Mouse (Mus musculus): ENCODE measurements around the gene Asic3. TPM values are rescaled to one million over a fixed set of nuclear protein-coding genes. Genes with fewer than 3 reads are reported as not detected.

Asic3 gene
- polyA plus RNA-seq, 1 experiment from 2014 or later: 0.34 TPM

GRCm38 (mm10) chr5:24446630-24447029, 33.4 kb downstream of the Asic3 start:
- Histone ChIP-seq H3K4me3 (peak overlapping the region; percentile 98), H3K9me3 (no peaks in the 10 kb centered on the region), H3K27me3 (replicated peaks; ENCODE audit: low read depth, poor library complexity, severe bottlenecking) (peaks cover 22% of the 10 kb centered on the region), H3K36me3 (replicated peaks) (peaks cover 25% of the 10 kb centered on the region), H3K4me1 (peaks cover 56% of the 10 kb centered on the region), H3K27ac (replicated peaks) (no peak overlapping the region)
- WGBS: 91% methylated on average over 7 of the region's 7 CpGs
- DNase-seq (ENCODE audit: low spot score): no peak

- Histone ChIP-seq H3K9me3 (no peaks in the 10 kb centered on the region), H3K27ac (replicated peaks) (peak within 1 kb of the TSS; percentile 84), H3K4me1 (peaks cover 57% of the 10 kb centered on the region), H3K36me3 (replicated peaks) (peaks cover 13% of the 10 kb centered on the region), H3K27me3 (replicated peaks; ENCODE audit: low read depth, poor library complexity, severe bottlenecking) (peaks cover 22% of the 10 kb centered on the region), H3K4me3 (peak within 1 kb of the TSS; percentile 98)
- peak; percentile 89 for DNase-seq (ENCODE audit: low spot score)
- WGBS: 2% methylated on average over 34 of the region's 34 CpGs
These were observed 34.6 kb downstream of the Asic3 start, which contains the start of gene Tmub1 for GRCm38 (mm10) chr5:24447624-24448298. Gene Tmub1 (minus strand): TSS chr5:24447854.

DNA sequence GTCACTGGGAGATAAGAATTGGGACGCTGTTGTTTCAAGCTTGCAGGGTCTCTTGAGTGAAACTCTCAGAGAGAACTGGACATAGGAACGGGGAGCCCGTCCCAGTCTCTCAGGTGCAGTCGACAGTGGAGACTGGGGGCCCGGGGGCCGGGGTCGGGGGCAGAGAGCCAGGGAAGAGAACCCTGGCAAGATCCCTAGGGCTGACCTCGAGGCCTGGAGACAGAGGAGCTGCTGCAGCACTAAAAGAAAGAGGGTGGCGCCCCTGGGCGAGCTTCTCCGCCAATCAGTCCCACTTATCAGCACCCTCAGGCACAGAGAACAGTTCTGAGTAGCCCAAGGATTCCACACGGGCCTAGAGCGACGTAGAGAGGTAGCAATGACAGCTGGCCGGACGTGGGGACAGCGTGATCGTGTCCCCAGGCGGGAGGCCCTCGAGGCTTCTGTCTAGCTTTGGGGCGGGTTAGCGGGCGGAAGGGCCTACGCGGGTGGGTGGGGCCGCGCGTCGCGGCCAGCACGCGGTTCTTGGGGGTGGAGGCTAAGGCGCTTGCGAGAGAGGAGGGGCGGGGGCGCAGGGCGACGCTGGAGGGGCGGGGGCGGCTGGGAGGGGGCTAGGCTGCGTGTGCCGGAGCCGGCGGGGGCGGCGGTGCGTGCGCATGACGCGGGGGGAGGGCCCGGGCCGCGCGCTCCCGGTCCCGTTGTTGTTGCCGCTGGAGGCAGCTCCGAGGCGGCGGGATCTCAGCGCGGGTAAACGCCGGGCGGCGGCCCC, 38.3 kb downstream of the Asic3 start:
- peaks cover 64% of the 10 kb centered on the region for H3K4me1 ChIP-seq

DNA sequence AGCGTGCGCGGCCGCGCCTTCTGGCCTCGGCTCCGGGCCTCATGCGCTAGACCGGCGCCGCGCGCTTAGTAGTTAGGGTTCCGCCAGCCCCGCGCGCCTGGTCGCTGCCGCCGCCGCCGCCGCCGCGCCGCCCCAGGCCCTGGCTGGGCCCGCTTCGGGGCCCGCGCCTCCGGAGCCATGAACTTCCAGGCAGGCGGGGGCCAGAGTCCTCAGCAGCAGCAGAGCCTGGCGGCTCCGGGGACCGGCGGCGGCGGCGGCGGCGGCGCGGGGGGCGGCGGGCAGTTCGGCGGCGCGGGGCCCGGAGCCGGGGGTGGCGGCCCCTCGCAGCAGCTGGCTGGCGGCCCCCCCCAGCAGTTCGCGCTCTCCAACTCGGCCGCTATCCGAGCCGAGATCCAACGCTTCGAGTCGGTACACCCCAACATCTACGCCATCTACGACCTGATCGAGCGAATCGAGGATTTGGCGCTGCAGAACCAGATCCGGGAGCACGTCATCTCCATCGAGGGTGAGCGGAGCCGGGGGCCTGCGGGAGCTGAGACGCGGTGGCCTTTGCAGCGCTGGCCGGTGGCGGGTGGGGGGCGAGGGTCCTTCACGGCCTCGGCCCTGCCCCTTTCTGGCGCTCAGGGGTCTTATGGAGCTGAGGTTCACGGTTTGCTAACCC, 39.0 kb downstream of the Asic3 start, which contains the start of gene Agap3:
Gene Agap3, plus strand, starts transcription at position 148 of the 661 bp plus-strand sequence.
- H3K4me3 ChIP-seq: peak within 1 kb of the TSS; percentile 87
- peak; percentile 64 for DNase-seq (ENCODE audit: low spot score)
- peaks cover 24% of the 10 kb centered on the region for H3K36me3 ChIP-seq (replicated peaks)
- 1% methylated on average over 81 of the region's 85 CpGs for WGBS
- peaks cover 60% of the 10 kb centered on the region for H3K4me1 ChIP-seq
- peaks cover 22% of the 10 kb centered on the region for H3K27me3 ChIP-seq (replicated peaks; ENCODE audit: low read depth, poor library complexity, severe bottlenecking)
- H3K9me3 ChIP-seq: no peaks in the 10 kb centered on the region
- peak within 1 kb of the TSS; percentile 94 for H3K27ac ChIP-seq (replicated peaks)

More for the DNA sequence above, 38.3 kb downstream of the Asic3 start:
- 2% methylated on average over 60 of the region's 66 CpGs for whole genome bisulfite sequencing
- peak overlapping the region; percentile 87 for H3K4me3 ChIP-seq
- peak overlapping the region; percentile 94 for H3K27ac ChIP-seq (replicated peaks)
- H3K36me3 ChIP-seq (replicated peaks): peaks cover 19% of the 10 kb centered on the region
- peak; percentile 95 for DNase-seq (ENCODE audit: low spot score)
- no peaks in the 10 kb centered on the region for H3K9me3 ChIP-seq
- peaks cover 22% of the 10 kb centered on the region for H3K27me3 ChIP-seq (replicated peaks; ENCODE audit: low read depth, poor library complexity, severe bottlenecking)

DNA sequence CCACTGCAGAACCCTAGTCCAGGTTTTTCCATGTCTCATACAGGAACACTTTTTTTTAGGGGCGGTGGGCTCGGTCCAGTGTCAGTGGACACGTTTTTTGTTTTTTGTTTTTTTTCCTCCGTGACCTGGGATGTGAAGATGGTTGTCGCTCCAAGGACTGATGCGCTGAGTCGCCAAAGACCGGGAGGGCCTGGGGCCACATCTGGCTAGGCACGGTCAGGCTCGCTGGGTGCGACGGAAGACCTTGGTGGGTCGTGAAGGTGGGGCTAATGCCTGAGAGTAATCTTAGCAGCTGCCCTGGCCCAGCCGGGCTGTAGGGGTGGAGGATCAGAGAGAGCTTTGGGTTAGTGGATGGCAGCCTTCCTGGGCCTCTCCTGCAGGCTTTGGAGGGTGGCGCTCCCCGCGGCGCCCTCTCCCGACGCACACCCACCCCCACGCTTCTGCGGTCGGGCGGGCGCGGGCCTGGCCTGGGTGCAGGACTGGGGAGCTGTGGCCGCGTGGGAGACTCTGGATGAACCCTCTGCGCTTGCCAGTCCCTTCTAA, 39.6 kb downstream of the Asic3 start:
- DNase-seq (ENCODE audit: low spot score): peak; percentile 52
- Histone ChIP-seq H3K27ac (replicated peaks) (peak overlapping the region; percentile 94), H3K36me3 (replicated peaks) (peaks cover 30% of the 10 kb centered on the region), H3K4me1 (peaks cover 54% of the 10 kb centered on the region), H3K9me3 (no peaks in the 10 kb centered on the region), H3K4me3 (peak overlapping the region; percentile 87), H3K27me3 (replicated peaks; ENCODE audit: low read depth, poor library complexity, severe bottlenecking) (peaks cover 22% of the 10 kb centered on the region)
- under 1% methylated on average over 29 of the region's 29 CpGs for WGBS

DNA sequence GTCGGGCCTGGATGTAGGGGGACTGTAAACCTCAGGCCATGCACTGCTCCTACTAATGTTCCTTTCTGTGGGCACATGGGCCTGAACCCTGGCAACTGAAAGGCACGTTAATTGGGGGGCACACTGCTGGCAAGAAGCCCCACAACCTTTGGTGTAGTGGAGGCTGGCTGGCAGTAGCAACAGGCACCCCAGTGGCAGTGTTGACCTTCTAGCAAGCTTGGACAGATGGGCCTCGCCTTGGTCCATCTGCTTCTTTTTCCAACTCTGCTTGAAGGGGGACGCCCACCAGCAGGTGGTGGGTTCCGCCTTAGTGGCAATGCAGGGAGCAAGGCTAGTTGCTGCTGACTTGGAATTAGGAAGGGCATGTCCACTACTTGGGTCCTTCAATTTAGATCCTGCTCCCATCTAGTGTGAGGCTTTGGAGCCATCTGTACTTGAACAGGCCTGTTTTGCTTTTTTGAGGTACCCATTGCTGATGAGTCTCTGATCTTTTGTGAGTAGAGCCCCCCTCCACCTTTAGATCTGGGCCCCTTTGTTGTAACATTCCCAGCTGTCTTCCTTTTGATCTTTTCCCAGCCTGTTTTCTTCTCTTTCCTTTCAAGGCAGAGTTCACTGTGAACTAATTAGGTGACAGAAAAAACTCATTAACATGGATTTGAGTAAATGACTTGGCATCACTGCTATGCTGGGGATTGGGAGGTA, 40.2 kb downstream of the Asic3 start:
- H3K4me3 ChIP-seq: peak overlapping the region; percentile 87
- H3K27me3 ChIP-seq (replicated peaks; ENCODE audit: low read depth, poor library complexity, severe bottlenecking): peaks cover 21% of the 10 kb centered on the region
- H3K36me3 ChIP-seq (replicated peaks): peaks cover 37% of the 10 kb centered on the region
- peak overlapping the region; percentile 94 for H3K27ac ChIP-seq (replicated peaks)
- DNase-seq (ENCODE audit: low spot score): peak; percentile 26
- no peaks in the 10 kb centered on the region for H3K9me3 ChIP-seq
- H3K4me1 ChIP-seq: peaks cover 50% of the 10 kb centered on the region
- 14% methylated on average over 5 of the region's 5 CpGs for WGBS

GRCm38 (mm10) chr5:24453985-24454303, 40.8 kb downstream of the Asic3 start:
- 25% methylated on average over 2 of the region's 2 CpGs for WGBS
- peaks cover 16% of the 10 kb centered on the region for H3K27me3 ChIP-seq (replicated peaks; ENCODE audit: low read depth, poor library complexity, severe bottlenecking)
- no peaks in the 10 kb centered on the region for H3K9me3 ChIP-seq
- peaks cover 42% of the 10 kb centered on the region for H3K36me3 ChIP-seq (replicated peaks)
- peak overlapping the region; percentile 94; the same call in 1 of the 2 replicates for H3K27ac ChIP-seq (replicated peaks)
- H3K4me3 ChIP-seq: peak overlapping the region; percentile 87
- H3K4me1 ChIP-seq: peaks cover 50% of the 10 kb centered on the region
- no peak for DNase-seq (ENCODE audit: low spot score)

DNA sequence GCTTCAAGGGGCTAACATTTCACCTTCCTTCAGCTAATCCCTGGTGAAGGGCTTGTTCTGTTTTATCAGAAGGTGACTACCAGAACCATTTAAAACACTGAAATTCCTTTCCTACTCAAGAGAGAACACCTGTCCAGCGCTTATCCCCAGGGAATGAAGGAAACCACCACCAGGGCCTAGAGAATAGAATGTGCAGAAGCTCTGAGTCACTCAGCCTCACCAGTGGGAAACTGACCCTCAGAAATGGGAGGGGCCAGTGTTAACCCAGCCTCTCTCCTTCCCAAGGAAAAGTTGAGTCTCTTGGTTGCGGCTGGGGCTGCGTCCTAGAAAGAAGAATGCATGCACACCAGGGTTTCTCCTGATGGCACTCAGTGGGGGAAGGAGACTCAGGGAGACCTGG, 41.9 kb downstream of the Asic3 start:
- Histone ChIP-seq H3K27me3 (replicated peaks; ENCODE audit: low read depth, poor library complexity, severe bottlenecking) (peaks cover 7% of the 10 kb centered on the region), H3K4me3 (peak overlapping the region; percentile 23), H3K9me3 (no peaks in the 10 kb centered on the region), H3K27ac (replicated peaks) (0 out of 2 replicates have a peak overlapping the region, but pooled peaks have one; percentile 51), H3K4me1 (peaks cover 51% of the 10 kb centered on the region), H3K36me3 (replicated peaks) (peaks cover 50% of the 10 kb centered on the region)
- WGBS: 68% methylated on average over 3 of the region's 3 CpGs
- no peak for DNase-seq (ENCODE audit: low spot score)

DNA sequence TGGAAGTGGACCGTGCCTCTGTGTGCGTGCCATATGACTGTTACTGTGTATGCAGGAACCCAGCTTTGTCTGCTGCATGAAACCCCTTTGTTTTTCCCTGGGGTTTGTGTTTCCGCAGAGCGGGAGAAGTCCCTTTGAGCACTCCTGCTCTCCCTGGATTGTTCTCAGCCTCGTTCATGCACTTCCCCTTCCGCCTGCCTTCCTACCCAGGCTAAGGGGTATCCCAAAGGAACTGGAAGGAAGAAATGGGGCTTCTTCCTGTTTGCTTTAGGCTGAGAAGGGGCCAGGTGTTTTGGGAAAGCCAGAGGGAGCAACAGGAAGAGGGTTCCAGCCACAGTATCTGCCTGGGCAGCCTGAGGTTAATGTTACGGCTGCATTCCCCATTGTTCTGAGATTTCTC, 42.4 kb downstream of the Asic3 start:
- no peaks in the 10 kb centered on the region for H3K9me3 ChIP-seq
- H3K4me1 ChIP-seq: peaks cover 53% of the 10 kb centered on the region

GRCm38 (mm10) chr5:24466762-24467161, 53.6 kb downstream of the Asic3 start:
- Histone ChIP-seq H3K4me3 (no peak overlapping the region), H3K36me3 (replicated peaks) (peaks cover 14% of the 10 kb centered on the region), H3K27ac (replicated peaks) (no peak overlapping the region), H3K9me3 (no peaks in the 10 kb centered on the region), H3K27me3 (replicated peaks; ENCODE audit: low read depth, poor library complexity, severe bottlenecking) (no peaks in the 10 kb centered on the region), H3K4me1 (peaks cover 36% of the 10 kb centered on the region)
- 60% methylated on average over 12 of the region's 12 CpGs for WGBS
- DNase-seq (ENCODE audit: low spot score): no peak

More for the DNA sequence above, 42.4 kb downstream of the Asic3 start:
- H3K27ac ChIP-seq (replicated peaks): 0 out of 2 replicates have a peak overlapping the region, but pooled peaks have one; percentile 51
- peak overlapping the region; percentile 23 for H3K4me3 ChIP-seq
- 0 out of 2 replicates have a peak, but pooled peaks cover 3% of the 10 kb centered on the region for H3K27me3 ChIP-seq (replicated peaks; ENCODE audit: low read depth, poor library complexity, severe bottlenecking)
- DNase-seq (ENCODE audit: low spot score): no peak
- H3K36me3 ChIP-seq (replicated peaks): peaks cover 55% of the 10 kb centered on the region
- WGBS: 62% methylated on average over 7 of the region's 7 CpGs

All from embryonic facial prominence, embryonic 10.5 days (tissue).